Mouse (Mus musculus) adrenal gland, postnatal 4 days (tissue): Measurements from ENCODE around the gene Snapc2. TPM values are rescaled to one million over a fixed set of nuclear protein-coding genes. Genes with fewer than 3 reads are reported as not detected.
A peak's percentile ranks its signal among the peaks of the same experiment; 100 is the strongest.

Experiments
- DNase-seq, 2 experiments: peaks; one replicate each; pipeline ENCODE4 v3.0.0; 2021 to 2022; ENCODE audit warnings: low spot score in 2 of 2, mixed read lengths in 2 of 2
- total RNA-seq, 2 experiments: library from RNA; stranded (reverse); gene quantifications; 2 replicates each; pipeline ENCODE4 v1.2.3; 2021

The Snapc2 gene
- total RNA-seq, 2 experiments from 2014 or later: 35.5 to 37.3 TPM

GRCm38 (mm10) chr8:4263105-4263791, 10.4 kb downstream of the Snapc2 start:
- no peak for DNase-seq

GRCm38 (mm10) chr8:4265160-4265914, 12.5 kb downstream of the Snapc2 start:
- DNase-seq: no peak

- DNase-seq: no peak
Measured at GRCm38 (mm10) chr8:4267627-4268026, 14.7 kb downstream of the Snapc2 start.

- no peak for DNase-seq
Measured at GRCm38 (mm10) chr8:4269609-4270008, 16.7 kb downstream of the Snapc2 start.

DNA sequence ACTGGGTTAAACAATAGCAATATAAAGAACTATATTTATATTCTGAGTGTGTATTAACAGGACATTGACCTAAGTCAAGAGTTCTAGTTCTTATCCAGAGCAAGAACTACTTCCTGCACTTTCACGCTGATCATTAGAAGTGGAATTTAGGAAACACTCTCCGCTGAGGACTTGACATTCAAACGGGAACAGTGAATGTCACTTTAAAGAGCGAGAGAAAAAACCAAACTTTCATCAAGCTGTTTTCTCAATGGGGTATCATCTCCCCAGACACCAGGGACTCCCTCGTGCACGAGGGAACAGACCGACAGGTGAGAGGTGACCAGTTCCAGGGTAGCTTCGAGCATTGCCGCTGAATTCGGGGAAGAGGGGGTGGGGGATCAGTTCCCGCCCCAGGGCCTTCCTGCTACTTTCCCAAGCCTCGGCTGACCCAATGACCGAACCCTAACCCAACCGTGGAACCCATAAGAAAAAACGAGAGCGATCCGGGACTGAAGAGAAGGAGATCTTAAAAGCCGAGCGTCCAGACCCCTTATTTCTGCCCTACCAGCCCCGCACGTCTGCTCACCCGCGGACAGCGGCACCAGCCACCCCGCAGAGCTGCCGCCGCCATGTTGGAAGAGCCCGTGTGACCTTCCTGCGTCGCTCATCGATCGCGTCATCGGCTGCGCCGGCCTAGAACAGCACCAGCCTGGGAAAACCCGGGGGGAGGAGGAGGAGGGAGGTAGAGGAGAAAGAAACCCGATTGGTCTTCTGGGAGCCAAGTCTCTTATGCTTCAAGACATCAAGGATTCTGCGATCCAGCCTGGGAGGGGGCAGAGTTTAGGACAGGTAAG, 22.6 kb downstream of the Snapc2 start, which contains the start of gene Timm44:
Gene Timm44, minus strand, starts transcription at position 639 of the 836 bp plus-strand sequence.
- peak; percentile 81 to 90 for DNase-seq

DNA sequence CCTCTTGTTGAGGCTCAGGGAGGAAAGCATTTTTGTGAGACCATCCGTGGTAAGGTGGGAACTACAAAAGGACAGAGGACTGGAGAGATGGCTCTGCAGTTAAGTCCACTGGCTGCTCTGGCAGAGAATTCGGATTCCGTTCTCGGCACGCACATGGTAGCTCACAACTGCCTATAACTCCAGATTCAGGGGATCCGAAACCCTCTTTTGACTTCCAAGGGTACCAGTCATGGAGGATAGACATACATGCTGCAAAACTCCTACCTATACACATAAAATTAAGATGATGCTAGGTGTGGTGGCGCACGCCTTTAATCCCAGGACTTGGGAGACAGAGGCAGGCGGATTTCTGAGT, 23.2 kb downstream of the Snapc2 start:
- no peak for DNase-seq

DNA sequence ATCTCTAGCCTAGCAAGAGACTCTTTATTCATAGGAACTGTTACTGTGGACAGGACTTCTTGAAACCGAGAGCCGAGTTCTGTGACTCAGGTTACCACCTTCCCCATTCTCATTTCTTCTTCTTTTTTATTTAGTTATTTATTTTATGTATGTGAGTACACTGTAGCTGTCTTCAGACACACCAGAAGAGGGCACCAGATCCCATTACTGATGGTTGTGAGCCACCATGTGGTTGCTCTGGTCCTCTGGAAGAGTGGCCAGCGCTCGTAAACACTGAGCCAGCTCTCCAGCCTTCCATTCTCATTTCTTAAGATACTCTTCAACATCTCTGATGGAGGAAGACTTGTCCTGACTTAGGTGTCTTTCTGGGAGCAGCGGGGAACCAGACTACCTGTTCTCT, 39.9 kb downstream of the Snapc2 start:
- no peak for DNase-seq

DNA sequence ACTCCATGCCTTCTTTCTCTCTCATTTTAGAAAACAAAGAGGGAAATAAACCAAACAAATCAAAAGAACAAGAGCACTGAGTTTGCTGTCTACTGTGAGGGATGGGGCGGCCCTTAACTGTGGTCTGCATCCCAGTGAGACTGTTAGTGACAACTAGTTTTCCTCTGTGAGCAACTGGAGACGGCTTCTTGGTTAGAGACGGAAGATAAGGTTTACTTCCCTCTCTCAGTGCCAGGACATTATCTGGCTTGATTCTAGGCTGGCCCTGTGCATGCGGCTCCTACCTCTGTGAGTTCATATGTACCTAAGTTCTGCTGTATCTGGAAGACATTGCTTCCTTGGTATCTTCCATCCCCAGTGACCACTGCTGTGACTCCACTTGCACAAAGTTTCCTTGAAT, 44.9 kb downstream of the Snapc2 start:
- no peak for DNase-seq

GRCm38 (mm10) chr8:4304124-4304547, 51.3 kb downstream of the Snapc2 start:
- no peak for DNase-seq

Other genes starting within 250 kb of the Snapc2 start
- gene Cd209f, start 147.2 kb upstream of the Snapc2 start, total RNA-seq: 1 to 10 TPM; 1.0 to 2.1 TPM
- gene Cd209g, start 119.0 kb upstream of the Snapc2 start, total RNA-seq: under 1 TPM in 1 of 2 experiments, not detected in 1; 0.54 TPM
- 10 to 100 TPM; 46.2 to 47.0 TPM for gene Evi5l, start 86.5 kb upstream of the Snapc2 start, total RNA-seq
- gene Prr36, start 35.6 kb upstream of the Snapc2 start, total RNA-seq: 10 to 100 TPM in 1 of 2 experiments, 1 to 10 TPM in 1; 9.6 to 10.6 TPM
- gene Lrrc8e, start 26.3 kb upstream of the Snapc2 start, total RNA-seq: 10 to 100 TPM; 13.6 to 15.2 TPM
- 100 to 1,000 TPM; 121 to 129 TPM for gene Map2k7, start 14.3 kb upstream of the Snapc2 start, total RNA-seq
- gene Gm49320, start 14.2 kb upstream of the Snapc2 start, total RNA-seq: 1 to 10 TPM; 4.4 to 6.0 TPM
- gene Tgfbr3l, start 4.9 kb upstream of the Snapc2 start, total RNA-seq: 10 to 100 TPM; 42.4 to 49.1 TPM
- gene Ctxn1, start 6.2 kb downstream of the Snapc2 start, total RNA-seq: 10 to 100 TPM; 25.9 to 42.7 TPM
- gene Timm44, start 22.8 kb downstream of the Snapc2 start, total RNA-seq: 100 to 1,000 TPM; 128 to 140 TPM
- gene Ccl25, start 72.1 kb downstream of the Snapc2 start, total RNA-seq: 10 to 100 TPM; 22.7 to 26.9 TPM
- gene Elavl1, start 72.3 kb downstream of the Snapc2 start, total RNA-seq: 10 to 100 TPM; 86.6 to 95.6 TPM
- 10 to 100 TPM; 22.6 to 25.7 TPM for gene Cers4, start 239.9 kb downstream of the Snapc2 start, total RNA-seq